16 mouse cellular contexts compared by ENCODE assay signal in the genomic region with DNA sequence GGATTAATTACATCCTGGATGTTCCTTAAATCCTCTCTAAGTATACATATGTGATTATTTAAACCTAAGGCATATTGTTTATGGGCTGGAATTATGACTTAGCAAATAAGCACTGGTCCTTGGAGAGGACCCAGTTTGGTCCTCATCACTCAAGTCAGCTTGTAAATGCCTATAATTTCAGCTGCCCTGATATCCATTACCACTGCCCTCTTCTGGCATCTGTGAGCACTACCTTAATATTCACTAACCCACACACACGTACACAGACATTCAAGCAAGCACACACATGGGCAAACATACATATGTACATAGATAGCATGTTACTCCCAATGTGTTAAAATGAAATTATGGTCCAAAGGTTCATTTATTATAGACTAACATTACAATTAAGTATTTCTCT.
DNase-seq lines count a peak whose midpoint lies in the region; ATAC-seq and TF ChIP-seq lines count a peak whose summit lies in the region.
"Had no signal": no experiment of that assay in that cellular context is flagged by ENCODE, and none has a peak within 500 bp of the region (broad histone marks: within the 10 kb centered on the region; RNA-seq: fewer than 3 reads in every experiment).

No protein-coding gene starts in this region.

- H3K27me3 ChIP-seq in forebrain, embryonic 13.5 days, result no peaks in the 10 kb centered on the region
- no peaks in the 10 kb centered on the region for H3K27me3 ChIP-seq in forebrain, embryonic 16.5 days (replicated peaks; ENCODE audit: control insufficient read depth, insufficient read depth, low read length)
- H3K27me3 ChIP-seq in lung, embryonic 14.5 days (ENCODE audit: insufficient read depth, low read length), result no peaks in the 10 kb centered on the region
- H3K27me3 ChIP-seq: heart, embryonic 13.5 days; liver, embryonic 12.5 days had no signal

- peak; percentile 10 for DNase-seq in lung, embryonic 14.5 days
- DNase-seq in lung, postnatal 10 days, result no peak
- DNase-seq in ES-CJ7 (ENCODE audit: low read depth, low spot score), result peak; percentile 19
- peak; percentile 28 for DNase-seq in brain, embryonic 14.5 days (ENCODE audit: low read depth)
- no peak for DNase-seq in gastrocnemius, postnatal 25 days
- DNase-seq: cerebellum, adult 11-12 months; heart, postnatal 4 days; kidney, postnatal 14 days; lung, postnatal 14 days; thymus, adult 18-20 months had no signal

- 0 out of 2 replicates have a peak, but pooled peaks have one; percentile 26 for ATAC-seq in forebrain, embryonic 13.5 days
- no peak for ATAC-seq in forebrain, embryonic 16.5 days
- no peak for ATAC-seq in lung, embryonic 14.5 days (ENCODE audit: insufficient read depth)
- ATAC-seq: intestine, embryonic 16.5 days; liver, embryonic 12.5 days; midbrain, embryonic 16.5 days had no signal

- H3K4me1 ChIP-seq in forebrain, embryonic 13.5 days, result peaks cover 6% of the 10 kb centered on the region; the same call in 1 of the 2 replicates
- H3K4me1 ChIP-seq in forebrain, embryonic 16.5 days (replicated peaks; ENCODE audit: control insufficient read depth, insufficient read depth, low read length), result peaks cover 2% of the 10 kb centered on the region; the same call in 1 of the 2 replicates
- H3K4me1 ChIP-seq in lung, embryonic 14.5 days (ENCODE audit: insufficient read depth), result no peaks in the 10 kb centered on the region
- H3K4me1 ChIP-seq: heart, embryonic 13.5 days; liver, embryonic 12.5 days had no signal

- TF ChIP-seq CTCF in lung, embryonic 14.5 days (IDR thresholded peaks at IDR 0.05; ENCODE audit: low read depth), result peak; percentile 19; the same call in 1 of the 2 replicates
- TF ChIP-seq CTCF in brain, embryonic 14.5 days (IDR thresholded peaks at IDR 0.05; ENCODE audit: borderline replicate concordance, extremely low read depth, insufficient read depth, insufficient read length), result no peak

- H3K4me3 ChIP-seq in forebrain, embryonic 13.5 days, result no peak overlapping the region
- H3K4me3 ChIP-seq in forebrain, embryonic 16.5 days (replicated peaks; ENCODE audit: low read length), result no peak overlapping the region
- no peak overlapping the region for H3K4me3 ChIP-seq in lung, embryonic 14.5 days (ENCODE audit: low read depth, low read length)
- H3K4me3 ChIP-seq: heart, embryonic 13.5 days; liver, embryonic 12.5 days had no signal

- no peak for TF ChIP-seq POLR2A in brain, embryonic 14.5 days (IDR thresholded peaks at IDR 0.05; ENCODE audit: borderline replicate concordance, extremely low read depth, insufficient read depth, insufficient read length, poor library complexity, severe bottlenecking)

- WGBS in forebrain, embryonic 13.5 days, result 44% methylated on average over 1 of the region's 1 CpGs
- WGBS in forebrain, embryonic 16.5 days, result 29% methylated on average over 1 of the region's 1 CpGs
- 37% methylated on average over 1 of the region's 1 CpGs for WGBS in lung, embryonic 14.5 days

- no peak overlapping the region for H3K4me2 ChIP-seq in forebrain, embryonic 13.5 days
- no peak overlapping the region for H3K4me2 ChIP-seq in forebrain, embryonic 16.5 days (ENCODE audit: low read length)
- no peak overlapping the region for H3K4me2 ChIP-seq in lung, embryonic 14.5 days
- H3K4me2 ChIP-seq: heart, embryonic 13.5 days; liver, embryonic 12.5 days had no signal

- no peaks in the 10 kb centered on the region for H3K36me3 ChIP-seq in forebrain, embryonic 13.5 days (ENCODE audit: poor library complexity, severe bottlenecking)
- H3K36me3 ChIP-seq in forebrain, embryonic 16.5 days (ENCODE audit: control insufficient read depth, insufficient read depth), result no peaks in the 10 kb centered on the region
- no peaks in the 10 kb centered on the region for H3K36me3 ChIP-seq in lung, embryonic 14.5 days (ENCODE audit: insufficient read depth)
- H3K36me3 ChIP-seq: heart, embryonic 13.5 days; liver, embryonic 12.5 days had no signal

- no peak overlapping the region for H3K9ac ChIP-seq in forebrain, embryonic 13.5 days
- H3K9ac ChIP-seq in forebrain, embryonic 16.5 days (replicated peaks; ENCODE audit: low read depth, low read length), result no peak overlapping the region
- H3K9ac ChIP-seq in lung, embryonic 14.5 days, result no peak overlapping the region
- H3K9ac ChIP-seq: heart, embryonic 13.5 days; liver, embryonic 12.5 days had no signal

- H3K27ac ChIP-seq in forebrain, embryonic 13.5 days, result no peak overlapping the region
- no peak overlapping the region for H3K27ac ChIP-seq in forebrain, embryonic 16.5 days (ENCODE audit: low read length)
- H3K27ac ChIP-seq in lung, embryonic 14.5 days (ENCODE audit: low read depth), result no peak overlapping the region
- H3K27ac ChIP-seq: heart, embryonic 13.5 days; liver, embryonic 12.5 days had no signal

- no peaks in the 10 kb centered on the region for H3K9me3 ChIP-seq in forebrain, embryonic 13.5 days (replicated peaks)
- H3K9me3 ChIP-seq in forebrain, embryonic 16.5 days (ENCODE audit: control insufficient read depth, low read length), result no peaks in the 10 kb centered on the region
- no peaks in the 10 kb centered on the region for H3K9me3 ChIP-seq in lung, embryonic 14.5 days (ENCODE audit: low read depth, low read length)
- H3K9me3 ChIP-seq: heart, embryonic 13.5 days; liver, embryonic 12.5 days had no signal

Comparison
In these comparisons a context has a peak if more than half of its experiments do, and no peak if none do; other contexts are left out.
1. DNase-seq: peak in lung, embryonic 14.5 days (single experiment), ES-CJ7 (single experiment) and brain, embryonic 14.5 days (single experiment); none in lung, postnatal 10 days (single experiment) and gastrocnemius, postnatal 25 days (single experiment).